Mouse (Mus musculus) brown adipose tissue, adult 24 weeks (tissue): Measurements from ENCODE around the gene Prss23. TPM values are rescaled to one million over a fixed set of nuclear protein-coding genes. Genes with fewer than 3 reads are reported as not detected.

Source experiments
- H3K27ac ChIP-seq: fragments of 200-500 bp; replicated peaks from 2 replicates; pipeline ENCODE4 v1.5.1; 2012; ENCODE audit warnings: low read depth, mild to moderate bottlenecking, low read length
- H3K4me1 ChIP-seq: fragments of 200-500 bp; 2 replicates; pipeline ENCODE4 v1.6.1; 2012; ENCODE audit warnings: low read length, mixed read lengths; ENCODE audit not compliant: control insufficient read depth, insufficient read depth, insufficient read length
- H3K4me3 ChIP-seq: fragments of 200-500 bp; 2 replicates; pipeline ENCODE4 v1.5.1; 2012; ENCODE audit warnings: low read depth, mild to moderate bottlenecking, low read length, moderate library complexity; ENCODE audit not compliant: insufficient read depth
- polyA plus RNA-seq: library from polyadenylated mRNA; stranded (reverse); fragments of >200 nt; gene quantifications from 2 replicates; pipeline ENCODE4 v1.2.4, GENCODE M21; 2012; ENCODE audit not compliant: missing spikeins, insufficient read depth, insufficient read length

Prss23 gene
- polyA plus RNA-seq, 1 experiment = 20.8 TPM

DNA sequence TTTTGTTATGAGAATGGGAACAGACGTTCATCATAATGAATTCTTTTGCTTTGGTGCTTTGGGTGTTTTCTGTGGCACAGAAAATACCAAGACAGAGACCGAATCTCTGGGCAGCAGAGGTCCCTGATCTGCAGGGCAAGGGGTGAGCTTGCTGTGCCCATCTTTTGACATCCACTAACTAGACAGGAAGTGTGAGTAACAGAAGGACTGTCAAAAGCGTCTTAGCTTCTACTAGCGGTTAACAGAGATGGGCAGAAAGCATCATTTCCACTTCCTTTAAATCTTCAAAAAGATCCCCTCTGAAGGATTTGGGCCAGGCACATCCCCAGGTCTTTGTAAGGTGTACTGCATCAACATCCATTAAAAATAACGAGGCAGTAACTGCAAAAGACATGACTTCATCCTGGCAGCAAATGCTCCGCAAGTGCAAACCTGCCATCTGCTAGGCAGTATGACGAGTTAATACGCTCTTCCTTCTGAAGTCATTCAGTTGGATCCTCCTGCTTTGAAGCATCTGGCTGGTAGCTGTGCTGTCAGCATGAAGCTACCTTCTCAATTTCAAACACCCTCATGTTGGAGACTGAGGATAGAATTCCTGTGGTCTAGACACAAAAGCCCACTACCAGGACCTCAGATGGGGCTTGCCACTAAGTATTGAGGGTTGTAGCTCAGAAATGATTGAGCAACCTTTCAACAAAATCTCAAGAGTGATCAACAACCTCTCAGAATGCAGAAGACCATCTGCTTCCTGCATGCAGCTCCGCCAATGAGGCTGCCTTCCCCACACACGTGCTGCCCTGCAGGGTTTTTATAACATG is 63.0 kb downstream of the Prss23 start:
- Histone ChIP-seq H3K4me1 (no peaks in the 10 kb centered on the region), H3K4me3 (no peak overlapping the region), H3K27ac (no peak overlapping the region)

DNA sequence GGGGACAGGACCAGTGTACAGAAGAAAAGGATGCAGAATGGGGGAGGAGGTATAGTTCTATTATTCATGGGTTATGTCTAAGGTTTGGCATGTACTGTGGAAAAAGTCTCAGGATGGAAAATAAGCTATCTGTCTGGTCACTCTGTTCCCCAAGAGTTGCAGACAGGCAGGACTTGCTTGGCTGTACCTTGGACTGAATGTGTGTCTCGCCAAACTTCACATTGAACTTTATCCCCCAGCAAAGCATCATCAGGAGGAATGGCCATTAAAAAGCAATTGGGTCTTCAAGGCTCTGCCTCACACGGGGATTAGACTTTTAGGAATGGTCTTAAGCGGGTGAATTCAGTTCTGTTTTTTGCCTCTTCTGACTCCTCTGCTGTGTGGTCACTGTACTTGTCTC is 63.7 kb downstream of the Prss23 start:
- no peaks in the 10 kb centered on the region for H3K4me1 ChIP-seq
- no peak overlapping the region for H3K27ac ChIP-seq
- H3K4me3 ChIP-seq = no peak overlapping the region

DNA sequence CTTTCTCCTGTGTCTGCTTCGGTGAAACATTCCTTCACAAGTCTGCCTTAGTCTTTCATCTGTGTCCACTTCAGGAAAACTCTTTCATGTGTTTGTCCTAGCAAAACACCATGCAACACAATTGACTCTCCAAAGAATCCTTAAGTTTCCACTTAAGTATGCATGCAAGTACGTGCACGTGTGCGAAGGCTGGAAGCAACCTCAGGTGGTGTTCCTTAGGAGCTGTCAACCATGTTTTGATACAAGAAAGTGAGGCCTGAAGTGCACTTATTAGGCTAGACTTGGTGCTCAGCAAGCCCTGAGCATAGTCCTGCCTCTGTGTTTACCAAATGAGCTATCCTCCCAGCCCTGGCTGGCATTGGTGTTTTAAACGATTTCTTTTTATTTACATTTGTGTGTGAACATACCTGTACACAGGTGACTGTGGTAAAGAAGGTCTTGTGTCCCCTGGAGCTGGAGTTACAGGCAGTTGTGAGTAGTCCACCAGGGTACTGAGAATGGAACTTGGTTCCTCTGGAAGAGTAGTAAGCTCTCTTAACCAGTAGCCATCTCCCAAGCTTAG is 64.3 kb downstream of the Prss23 start:
- no peaks in the 10 kb centered on the region for H3K4me1 ChIP-seq

DNA sequence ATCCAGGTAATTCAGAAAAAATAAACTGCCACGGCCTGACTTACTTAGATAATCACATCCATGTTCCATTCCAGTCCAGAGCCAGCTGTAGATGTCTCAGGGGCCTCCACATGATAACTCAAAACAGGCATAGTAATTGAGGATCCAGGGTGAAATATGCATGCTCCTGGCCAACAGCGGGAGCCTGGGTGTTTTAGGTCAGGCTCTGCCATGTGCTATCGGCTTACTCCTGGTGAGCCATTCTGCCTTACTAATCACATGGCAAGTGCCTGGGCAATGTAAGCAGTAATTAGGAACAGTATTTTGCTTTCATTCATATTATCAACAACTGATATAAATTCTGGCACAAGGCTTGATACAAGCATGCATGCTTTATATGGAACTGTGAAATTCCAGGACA is 65.6 kb downstream of the Prss23 start:
- Histone ChIP-seq H3K4me3 (no peak overlapping the region), H3K4me1 (no peaks in the 10 kb centered on the region), H3K27ac (no peak overlapping the region)

More for the DNA sequence above, 64.3 kb downstream of the Prss23 start:
- no peak overlapping the region for H3K4me3 ChIP-seq
- no peak overlapping the region for H3K27ac ChIP-seq

DNA sequence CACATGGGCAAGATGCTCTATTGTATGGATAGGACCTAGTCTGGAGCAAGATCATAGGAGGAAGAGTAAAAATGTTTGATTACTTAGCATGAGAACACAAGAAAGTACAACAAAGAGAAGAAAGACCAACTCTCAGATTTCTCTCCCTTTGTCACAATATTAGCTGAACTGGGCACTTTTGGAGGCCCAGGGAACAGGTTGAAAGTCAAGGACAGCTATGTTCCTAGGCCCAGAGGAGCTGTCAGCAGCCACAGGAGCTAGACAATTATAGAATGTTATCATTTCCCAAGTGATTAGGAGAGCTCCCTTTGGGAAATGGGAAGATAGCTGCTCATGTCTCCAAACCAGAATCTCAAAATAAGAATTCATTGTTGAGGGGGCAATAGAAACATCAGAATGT is 66.1 kb downstream of the Prss23 start:
- Histone ChIP-seq H3K27ac (no peak overlapping the region), H3K4me1 (no peaks in the 10 kb centered on the region), H3K4me3 (no peak overlapping the region)

DNA sequence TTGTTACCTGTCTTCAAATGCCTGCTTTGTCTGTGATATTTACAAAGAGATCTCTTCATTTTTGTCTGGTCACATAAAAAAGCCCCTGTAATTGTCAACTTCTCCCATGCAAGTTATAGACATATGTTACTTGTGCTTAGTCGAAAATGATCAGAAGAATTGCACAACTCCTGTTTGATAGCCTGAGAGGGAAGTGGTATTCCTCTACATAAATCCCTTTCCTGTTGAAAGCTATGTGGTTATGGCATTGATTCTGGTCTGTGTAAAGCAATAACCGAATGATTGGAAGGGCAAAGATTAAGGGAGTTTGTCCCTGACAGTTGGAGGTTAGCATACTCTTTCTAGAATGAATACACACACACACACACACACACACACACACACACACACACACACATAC is 67.3 kb downstream of the Prss23 start:
- H3K27ac ChIP-seq = no peak overlapping the region
- no peak overlapping the region for H3K4me3 ChIP-seq

More for the DNA sequence above, 67.3 kb downstream of the Prss23 start:
- H3K4me1 ChIP-seq = no peaks in the 10 kb centered on the region

Other genes starting within 250 kb of the Prss23 start
- 128 and 134 TPM in 2 replicates for gene Tmem135, start 123.0 kb downstream of the Prss23 start, polyA plus RNA-seq
- gene Fzd4, start 122.8 kb downstream of the Prss23 start, polyA plus RNA-seq = 57.1 and 88.8 TPM in 2 replicates
- gene Me3, start 105.2 kb upstream of the Prss23 start, polyA plus RNA-seq = 55.4 and 76.9 TPM in 2 replicates